Mouse (Mus musculus) adrenal gland, adult 8-10 months (tissue): Measurements from ENCODE around the gene Ubd. TPM values are rescaled to one million over a fixed set of nuclear protein-coding genes. Genes with fewer than 3 reads are reported as not detected.
"Not testable (repeated sequence)": the region's sequence is repeated elsewhere in the genome, so short reads cannot be mapped to it uniquely, and the experiment has no call there.

Experiments
- DNase-seq: peaks from one replicate; pipeline ENCODE4 v3.0.0; 2022
- total RNA-seq, 4 experiments: library from RNA; stranded (reverse); gene quantifications; 2 replicates each; pipeline ENCODE4 v1.2.4; 2022

Gene Ubd
- 1 to 10 TPM in 1 of 4 experiments, under 1 TPM in 2, not detected in 1; 0.31 to 3.1 (median 0.65) TPM for total RNA-seq

DNA sequence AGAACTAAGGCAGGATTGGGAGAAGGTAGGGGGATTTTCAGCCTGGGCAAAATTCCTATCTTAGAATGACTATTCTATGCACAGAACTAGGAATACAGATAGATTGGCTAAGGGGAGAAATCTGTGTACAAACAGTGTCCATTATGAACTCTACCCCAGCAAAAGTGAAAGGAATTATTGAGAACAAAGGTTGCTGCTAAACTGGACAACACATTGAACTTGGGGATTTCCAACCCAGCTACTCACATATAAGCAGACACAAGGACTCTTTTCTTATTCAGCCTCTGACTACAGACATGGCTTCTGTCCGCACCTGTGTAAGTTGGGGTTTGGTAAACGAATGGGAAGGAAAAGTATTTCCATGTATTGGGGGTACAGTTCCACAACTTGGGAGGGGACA is at the start of gene Ubd:
Gene Ubd, plus strand, starts transcription at position 237 of the 400 bp plus-strand sequence.
- DNase-seq = no peak

DNA sequence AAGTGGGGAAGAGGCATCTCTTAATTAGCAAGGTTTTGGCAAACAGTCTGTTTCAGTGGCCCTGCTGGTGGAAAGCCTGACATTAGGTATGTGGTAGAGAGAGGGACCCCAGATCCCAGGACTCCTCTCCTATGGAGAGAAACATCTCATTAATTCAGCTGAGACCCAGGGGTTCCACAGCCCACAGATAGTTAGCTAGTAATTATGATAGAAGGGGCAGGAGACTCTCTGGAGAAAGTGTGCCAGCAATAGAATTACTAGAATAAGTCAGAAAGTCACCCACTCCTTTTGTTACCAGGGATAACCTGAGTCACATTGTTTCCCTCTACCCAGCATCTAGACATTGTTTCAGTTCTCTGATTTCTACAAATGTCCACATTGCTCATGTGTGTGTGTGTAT is 32.3 kb upstream of the Ubd start, which contains the start of gene Olfr93:
Gene Olfr93, minus strand, starts transcription at position 101 of the 400 bp plus-strand sequence.
- DNase-seq = no peak

DNA sequence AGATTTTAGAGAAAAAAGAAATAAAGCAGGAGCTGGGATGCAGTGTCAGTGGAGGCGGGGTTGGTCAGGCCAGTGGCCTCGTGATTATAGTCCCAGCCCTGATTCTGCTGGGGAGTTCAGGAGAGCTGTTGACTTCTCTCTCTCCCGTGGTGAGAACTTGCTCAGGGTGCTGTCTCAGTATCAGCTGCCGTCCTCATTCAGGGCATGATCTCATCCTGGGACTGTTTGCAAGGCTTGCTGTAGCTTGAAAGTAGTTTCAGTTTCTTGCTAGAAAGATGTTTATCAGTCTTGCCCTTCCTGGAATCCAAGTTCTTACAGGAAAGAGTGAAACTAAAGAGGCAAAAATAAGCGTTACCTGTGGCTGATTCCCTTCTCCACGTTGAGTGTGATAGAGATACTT is 8.2 kb upstream of the Ubd start:
- DNase-seq = no peak

DNA sequence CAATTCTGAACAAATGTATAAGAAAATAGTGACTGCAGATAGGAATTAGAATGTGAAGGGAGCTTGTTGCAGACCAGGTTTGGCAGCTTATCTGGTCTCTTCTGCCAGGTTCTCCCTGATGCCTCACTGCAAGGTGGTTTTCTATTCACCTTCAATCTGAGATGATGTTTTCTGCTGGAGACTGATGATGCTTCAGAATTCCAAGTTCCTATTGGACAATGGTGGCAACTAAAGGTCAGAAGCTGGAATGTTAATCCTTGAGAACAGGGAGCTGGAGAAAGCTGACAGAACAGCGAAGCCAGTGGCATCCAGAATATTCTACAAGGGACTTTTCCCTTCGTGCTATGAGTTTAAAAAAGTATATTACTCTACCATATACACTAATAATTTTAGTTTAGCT is 3.0 kb upstream of the Ubd start:
- peak; percentile 10 for DNase-seq

DNA sequence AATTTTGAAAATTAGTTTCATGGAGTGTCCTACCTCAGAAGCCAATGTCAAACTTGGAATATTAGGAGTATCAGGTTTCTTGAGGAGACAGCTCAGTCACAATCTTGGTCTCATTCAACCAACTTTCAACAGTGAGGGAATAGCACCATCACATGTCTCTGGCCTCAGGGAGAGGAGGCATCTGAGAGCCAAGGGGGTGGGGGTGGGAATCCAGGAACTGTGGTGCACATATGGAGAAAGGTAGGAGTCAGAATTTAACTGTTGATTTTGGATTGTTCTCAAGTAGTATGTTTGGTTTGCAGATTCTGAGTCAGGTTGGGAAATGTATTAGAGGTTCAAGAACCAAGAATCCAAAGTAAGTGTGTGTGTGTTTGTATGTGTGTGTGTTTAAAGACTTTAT is 660 bp upstream of the Ubd start:
- no peak for DNase-seq

DNA sequence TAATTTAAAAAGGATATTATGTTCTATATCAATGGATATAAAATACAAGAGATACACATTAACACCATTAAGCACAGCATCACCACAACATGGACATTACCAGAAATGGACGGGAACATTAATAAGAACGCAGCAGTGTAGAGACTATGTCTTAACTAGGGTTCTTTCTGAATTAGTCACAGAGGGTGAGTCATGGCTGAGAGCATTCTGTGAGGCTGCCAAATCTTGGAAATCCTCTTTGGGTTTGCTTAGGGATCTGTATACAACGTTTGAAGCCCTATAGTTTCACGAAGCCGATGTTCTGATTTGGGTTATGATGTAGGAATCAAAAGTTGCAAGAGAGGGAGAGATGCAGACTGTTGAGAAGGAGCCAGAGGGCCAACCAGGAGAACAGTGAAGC is 1.1 kb downstream of the Ubd start:
- no peak for DNase-seq

DNA sequence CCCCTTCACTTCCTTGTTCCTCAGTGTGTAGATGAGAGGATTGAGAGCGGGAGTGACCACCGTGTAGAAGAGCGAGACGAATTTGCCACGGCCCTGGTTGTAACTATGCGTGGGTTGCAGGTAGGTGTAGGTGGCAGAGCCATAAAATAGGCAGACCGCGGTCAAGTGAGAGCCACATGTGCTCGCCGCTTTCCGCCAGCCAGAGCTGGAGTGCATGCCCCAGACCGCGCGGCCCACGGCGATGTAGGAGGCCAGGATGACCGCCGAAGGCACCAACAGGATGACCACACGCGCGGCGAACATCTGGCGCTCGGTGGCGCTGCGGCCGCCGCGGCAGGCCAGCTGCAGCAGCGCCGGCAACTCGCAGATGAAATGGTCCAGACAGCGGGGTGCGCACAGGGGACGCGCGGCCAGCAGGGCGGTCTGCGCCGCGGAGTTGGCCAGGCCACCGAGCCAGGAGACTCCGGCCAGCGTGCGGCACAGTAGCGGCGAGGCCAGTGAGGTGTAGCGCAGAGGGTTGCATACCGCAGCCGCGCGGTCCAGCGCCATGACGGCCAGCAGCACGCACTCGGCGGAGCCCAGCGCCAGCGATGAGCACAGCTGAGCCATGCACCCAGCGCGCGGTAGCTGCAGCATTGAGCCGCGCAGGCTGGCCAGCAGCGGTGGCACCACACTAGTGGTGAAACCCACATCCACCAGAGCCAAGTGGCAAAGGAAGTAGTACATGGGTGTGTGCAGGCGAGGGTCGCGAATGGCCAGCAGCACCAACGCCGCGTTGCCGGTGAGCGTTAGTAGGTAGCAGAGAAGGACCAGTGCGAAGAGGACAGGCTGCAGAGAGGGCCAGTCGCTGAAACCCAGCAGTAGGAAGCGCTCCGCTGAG is 3.4 kb downstream of the Ubd start:
- no peak for DNase-seq

DNA sequence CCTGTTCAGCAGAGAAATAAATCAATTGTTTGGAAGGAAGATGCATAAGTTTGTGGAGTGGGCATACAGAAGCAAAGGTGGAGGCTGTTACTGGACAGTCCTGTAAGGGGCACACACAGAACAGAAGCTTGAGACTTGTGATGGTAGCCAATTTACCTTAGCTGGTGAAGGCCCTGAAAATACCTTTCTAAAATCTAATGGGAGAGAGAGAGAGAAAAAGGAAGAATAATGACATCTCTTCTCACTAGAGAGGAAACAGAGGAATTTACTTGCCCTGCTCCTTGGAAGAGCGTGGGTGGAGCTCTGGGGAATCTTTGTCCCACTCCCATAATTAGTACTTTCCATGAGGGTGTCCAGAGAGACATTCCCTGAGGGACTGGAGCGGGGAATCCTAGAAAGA is 7.2 kb downstream of the Ubd start, which contains the start of gene Olfr94:
Gene Olfr94, minus strand, starts transcription at position 101 of the 400 bp plus-strand sequence.
- DNase-seq = no peak

DNA sequence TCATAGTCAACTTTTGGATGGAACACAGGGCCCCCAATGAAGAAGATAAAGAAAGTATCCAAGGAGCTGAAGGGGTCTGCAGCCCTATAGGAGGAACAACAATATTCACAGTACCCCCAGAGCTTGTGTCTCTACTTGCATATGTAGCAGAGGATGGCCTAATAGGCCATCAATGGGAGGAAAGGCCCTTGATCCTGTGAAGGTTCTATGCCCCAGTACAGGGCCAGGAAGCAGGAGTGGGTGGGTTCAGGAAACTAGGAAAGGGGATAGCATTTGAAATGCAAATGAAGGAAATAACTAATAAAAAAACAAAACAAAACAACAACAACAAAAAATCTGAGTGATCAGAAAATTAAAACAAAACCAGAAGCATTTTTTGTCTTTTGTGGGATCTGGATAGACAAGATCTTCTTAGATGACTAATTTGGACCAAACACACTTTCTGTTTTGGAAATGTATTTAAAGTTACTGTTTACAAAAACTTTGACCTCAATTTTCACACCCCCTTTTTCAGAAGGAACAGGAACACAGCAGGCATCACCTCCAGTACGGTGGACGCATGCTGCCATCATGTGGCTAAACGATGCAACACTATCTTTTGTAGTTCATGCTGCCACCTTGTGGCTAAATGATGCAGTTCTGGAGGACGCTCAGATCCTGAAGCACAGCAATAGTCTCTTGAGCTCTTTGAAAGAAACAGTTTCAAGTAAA is 9.7 kb downstream of the Ubd start:
- peak; percentile 57 for DNase-seq

DNA sequence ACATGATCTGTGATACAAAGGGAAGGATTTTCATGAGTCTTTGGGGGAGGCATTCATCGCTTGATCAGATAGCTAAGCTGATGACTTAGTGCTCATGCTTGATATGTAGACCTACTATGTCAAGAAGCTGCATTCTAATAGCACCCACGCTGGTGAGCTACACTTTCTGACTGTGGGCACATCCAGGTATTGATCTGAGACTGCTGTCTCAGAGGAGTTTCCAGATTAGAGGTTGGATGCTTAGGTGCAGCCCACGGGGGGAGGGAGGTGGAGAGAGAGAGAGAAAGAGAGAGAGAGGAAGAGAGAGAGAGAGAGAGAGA is 10.2 kb downstream of the Ubd start:
- no peak for DNase-seq

DNA sequence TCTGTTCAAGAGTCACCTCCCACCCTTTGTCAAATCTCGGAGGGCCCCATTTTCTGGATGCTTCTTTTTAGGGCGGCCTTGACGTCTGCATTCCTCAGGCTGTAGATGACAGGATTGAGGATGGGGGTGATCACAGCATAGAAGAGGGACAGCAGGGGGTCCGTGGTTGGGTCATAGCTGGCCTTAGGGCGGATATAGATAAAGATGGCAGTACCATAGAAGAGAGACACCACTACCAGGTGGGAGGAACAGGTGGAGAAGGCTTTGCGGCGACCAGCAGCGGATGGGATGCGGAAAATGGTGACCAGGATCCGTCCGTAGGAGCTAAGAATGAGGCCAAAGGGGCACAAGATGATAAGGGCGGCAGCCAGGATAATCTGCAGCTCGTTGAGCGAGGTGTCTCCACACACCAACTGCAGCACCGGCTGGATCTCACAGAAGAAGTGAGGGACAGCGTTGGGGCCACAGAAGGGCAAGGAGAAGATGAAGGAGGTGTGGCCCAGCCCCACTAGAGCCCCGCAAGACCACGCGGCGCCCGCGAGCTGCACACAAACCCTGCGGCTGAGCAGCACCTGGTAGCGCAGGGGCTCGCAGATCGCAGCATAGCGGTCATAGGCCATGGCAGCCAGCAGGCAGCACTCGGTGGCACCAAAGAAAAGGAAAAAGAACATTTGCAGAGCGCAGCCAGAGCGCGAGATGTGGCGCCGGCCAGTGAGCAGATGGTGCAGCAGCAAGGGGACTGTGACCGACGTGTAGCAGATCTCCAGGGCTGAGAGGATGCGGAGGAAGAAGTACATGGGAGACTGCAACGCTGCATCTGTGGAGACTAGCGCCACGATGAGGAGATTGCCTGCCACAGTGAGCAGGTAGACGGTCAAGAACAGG is 17.4 kb downstream of the Ubd start:
- DNase-seq = no peak

DNA sequence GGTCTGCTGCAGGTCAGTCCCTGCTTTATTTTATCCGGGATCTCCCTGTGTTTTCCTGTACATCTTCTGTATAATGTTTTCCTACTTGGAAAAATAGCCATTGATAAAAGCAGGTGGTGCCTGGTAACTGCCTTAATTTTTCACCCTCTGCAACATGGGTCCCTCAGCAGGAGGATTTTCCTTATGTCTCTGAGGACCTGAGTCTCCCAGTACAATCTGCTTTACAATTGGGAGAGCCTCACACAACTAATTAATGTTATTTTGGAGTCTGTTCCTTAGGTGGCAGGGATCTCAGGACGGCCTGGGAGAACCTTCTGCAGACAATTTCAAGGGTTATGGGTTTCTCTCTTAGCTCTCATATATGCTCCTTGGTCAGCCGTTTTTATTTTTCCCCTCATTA is 19.3 kb downstream of the Ubd start, which contains the start of gene Olfr95:
Gene Olfr95, minus strand, starts transcription at position 101 of the 400 bp plus-strand sequence.
- DNase-seq = no peak

DNA sequence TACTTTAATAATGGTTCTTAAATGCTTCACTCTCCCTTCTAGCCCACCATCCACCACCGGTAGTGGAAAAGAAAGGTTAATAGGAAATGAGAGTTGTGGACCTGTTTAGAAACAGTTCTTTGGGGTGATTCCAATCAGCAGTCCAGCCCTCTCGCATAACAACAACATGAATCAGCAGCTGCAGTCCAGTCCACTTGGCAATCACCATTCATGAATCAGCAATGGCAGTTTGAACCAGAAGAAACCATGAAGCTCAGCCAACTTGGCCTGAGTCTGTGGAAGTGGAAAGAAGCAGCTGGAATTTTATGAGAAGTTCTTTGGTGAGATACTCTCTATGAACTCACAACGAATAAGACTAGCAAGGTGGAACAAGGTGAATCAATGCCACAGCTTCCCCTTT is 24.8 kb downstream of the Ubd start:
- peak; percentile 9 for DNase-seq

DNA sequence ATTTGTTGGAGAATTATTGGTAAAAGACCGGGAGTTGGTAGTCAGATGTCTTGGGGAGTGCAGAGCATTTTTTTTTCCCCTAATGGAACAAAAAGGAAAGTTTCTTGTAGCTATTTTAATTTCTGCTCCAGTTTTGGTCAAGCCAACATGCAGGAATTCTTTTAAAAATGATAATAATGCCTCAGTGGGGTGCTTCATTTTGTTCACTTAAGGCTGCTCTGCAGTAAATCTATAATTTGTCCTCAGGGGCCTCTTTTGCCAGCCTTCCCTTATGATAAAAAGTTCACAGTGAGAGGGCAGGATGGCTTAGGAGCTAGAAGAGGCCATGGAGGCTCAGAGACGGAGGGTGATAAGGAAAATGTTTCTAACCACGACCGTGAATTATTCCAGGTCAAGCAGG is 26.2 kb downstream of the Ubd start, which contains the start of gene Olfr96:
Gene Olfr96, plus strand, starts transcription at position 301 of the 400 bp plus-strand sequence.
- no peak for DNase-seq

DNA sequence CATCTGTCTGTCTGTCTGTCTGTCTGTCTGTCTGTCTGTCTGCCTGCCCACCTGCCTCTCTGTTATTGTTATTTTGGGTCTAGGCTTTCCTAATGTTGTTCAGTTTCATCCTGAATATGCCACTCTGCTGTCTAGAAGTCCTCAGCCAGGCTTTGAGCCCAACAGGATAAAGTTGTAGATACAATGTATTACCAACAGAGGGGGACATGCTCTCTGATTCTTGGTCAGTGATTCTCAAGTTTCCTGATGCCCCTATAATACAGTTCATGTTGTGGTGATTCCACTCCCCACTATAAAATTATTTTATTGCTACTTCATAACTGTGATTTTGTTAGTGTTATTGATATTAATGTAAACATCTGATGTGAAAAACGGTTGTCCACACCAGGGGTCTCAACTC is 28.2 kb downstream of the Ubd start:
- no peak for DNase-seq

DNA sequence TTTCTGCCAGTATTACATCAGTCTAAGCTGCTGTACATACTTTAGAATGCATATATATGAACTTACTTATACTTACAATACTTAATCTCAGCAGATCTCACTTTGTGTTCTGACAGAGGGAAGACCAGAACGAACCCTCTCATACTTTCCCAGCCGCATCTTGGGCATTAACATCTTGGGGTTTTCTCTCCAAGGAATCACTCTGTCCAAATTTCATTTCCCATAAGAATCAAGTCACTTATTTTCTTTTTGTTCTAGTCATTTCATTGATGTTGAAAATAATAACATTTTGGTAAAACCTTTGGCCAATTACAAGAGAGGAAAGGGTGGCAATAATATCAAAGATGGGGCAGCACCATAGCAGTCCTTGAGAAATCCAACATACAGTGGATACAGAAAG is 43.5 kb downstream of the Ubd start, which contains the start of gene Olfr97:
Gene Olfr97, minus strand, starts transcription at position 101 of the 400 bp plus-strand sequence.
- not testable (repeated sequence) for DNase-seq

DNA sequence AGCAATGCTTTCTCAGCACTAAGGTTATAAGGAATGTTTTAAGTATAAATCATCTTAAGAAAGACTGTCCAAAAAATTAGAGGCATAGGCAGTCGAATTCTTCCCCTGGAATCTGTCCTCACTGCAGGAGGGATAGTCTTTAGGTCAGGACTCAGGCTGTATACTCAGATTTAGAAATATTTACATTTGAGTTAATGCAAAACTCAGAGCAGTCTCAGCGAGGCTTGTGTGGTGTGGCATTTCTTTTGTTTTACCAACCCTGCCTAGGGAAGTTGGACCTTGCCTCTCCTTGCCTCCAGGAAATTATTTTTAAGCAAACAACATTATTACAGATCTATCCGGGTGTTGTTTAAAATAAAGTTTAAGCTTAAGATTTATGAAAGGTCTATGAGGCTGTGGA is 48.5 kb downstream of the Ubd start:
- DNase-seq = no peak

Other genes starting within 250 kb of the Ubd start
- 100 to 1,000 TPM in 1 of 4 experiments, 10 to 100 TPM in 3; 74.5 to 104 (median 81.9) TPM for gene Ppp1r11, start 242.2 kb upstream of the Ubd start, total RNA-seq
- 10 to 100 TPM; 39.0 to 48.4 (median 43.6) TPM for gene Znrd1, start 235.3 kb upstream of the Ubd start, total RNA-seq
- 10 to 100 TPM; 10.8 to 13.1 (median 11.9) TPM for gene Znrd1as, start 235.3 kb upstream of the Ubd start, total RNA-seq
- gene 2410137M14Rik, start 212.7 kb upstream of the Ubd start, total RNA-seq = not detected
- under 1 TPM in 1 of 4 experiments, not detected in 3; 0.14 TPM for gene H2-M5, start 204.4 kb upstream of the Ubd start, total RNA-seq
- 1 to 10 TPM; 2.0 to 2.6 (median 2.3) TPM for gene Zfp57, start 192.7 kb upstream of the Ubd start, total RNA-seq
- not detected for gene Mog, start 170.5 kb upstream of the Ubd start, total RNA-seq
- gene Gabbr1, start 147.9 kb upstream of the Ubd start, total RNA-seq = 10 to 100 TPM; 25.3 to 63.8 (median 50.8) TPM
- gene Olfr90, start 105.4 kb upstream of the Ubd start, total RNA-seq = not detected
- gene Olfr91, start 95.6 kb upstream of the Ubd start, total RNA-seq = not detected
- gene Olfr92, start 73.8 kb upstream of the Ubd start, total RNA-seq = not detected
- gene Olfr93, start 32.4 kb upstream of the Ubd start, total RNA-seq = not detected
- not detected for gene Olfr94, start 7.1 kb downstream of the Ubd start, total RNA-seq
- gene Olfr95, start 19.2 kb downstream of the Ubd start, total RNA-seq = not detected
- not detected for gene Olfr96, start 26.3 kb downstream of the Ubd start, total RNA-seq
- gene Olfr97, start 43.4 kb downstream of the Ubd start, total RNA-seq = not detected
- not detected for gene Olfr98, start 69.9 kb downstream of the Ubd start, total RNA-seq
- gene H2-M3, start 76.3 kb downstream of the Ubd start, total RNA-seq = 1 to 10 TPM; 5.5 to 8.0 (median 6.8) TPM
- gene Olfr99, start 89.6 kb downstream of the Ubd start, total RNA-seq = not detected
- not detected for gene Olfr101, start 110.4 kb downstream of the Ubd start, total RNA-seq
- not detected for gene Olfr102, start 123.2 kb downstream of the Ubd start, total RNA-seq
- not detected for gene Olfr103, start 145.8 kb downstream of the Ubd start, total RNA-seq
- gene Olfr104-ps, start 165.7 kb downstream of the Ubd start, total RNA-seq = not detected
- gene Olfr105-ps, start 185.1 kb downstream of the Ubd start, total RNA-seq = not detected
- gene Olfr106-ps, start 196.5 kb downstream of the Ubd start, total RNA-seq = not detected
- gene Olfr107, start 205.3 kb downstream of the Ubd start, total RNA-seq = not detected